Comparison of ENCODE assay signal across 8 mouse cellular contexts in the genomic region with DNA sequence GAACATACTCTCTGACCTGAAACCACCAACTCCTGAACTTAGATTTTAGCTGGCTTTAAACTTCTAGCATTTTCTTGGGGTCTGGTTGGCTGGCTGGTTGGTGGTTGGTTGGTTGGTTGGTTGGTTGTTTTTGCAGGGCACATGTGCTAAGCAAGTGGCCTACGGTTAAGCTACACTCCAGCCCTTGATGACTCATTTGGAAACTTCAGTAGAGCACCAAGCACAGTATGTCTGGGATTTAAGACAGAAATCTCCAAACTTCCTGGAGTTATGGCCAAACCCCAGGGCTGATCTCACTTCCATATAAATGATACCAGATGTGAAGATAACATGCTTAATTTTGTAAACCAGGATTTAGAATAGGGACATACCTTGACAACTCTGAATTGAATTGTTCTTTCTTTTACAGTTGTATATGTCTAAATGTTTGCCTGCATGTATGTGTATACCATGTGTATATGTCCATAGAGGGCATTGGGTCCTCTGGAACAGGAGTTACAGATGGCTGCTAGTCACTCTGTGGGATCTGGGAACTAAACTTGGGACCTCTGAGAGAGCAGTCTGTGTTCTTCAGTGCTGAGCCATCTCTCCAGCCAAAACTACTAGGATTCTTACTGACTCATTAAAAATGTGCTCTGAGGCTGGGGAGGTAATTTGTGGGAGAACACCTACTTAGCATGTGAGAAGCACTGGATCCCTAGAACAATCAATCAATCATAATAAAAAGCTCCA. TPM values are rescaled to one million over a fixed set of nuclear protein-coding genes. Genes with fewer than 3 reads are reported as not detected.
A peak's percentile ranks its signal among the peaks of the same experiment; 100 is the strongest.
DNase-seq lines count a peak whose midpoint lies in the region; ATAC-seq and TF ChIP-seq lines count a peak whose summit lies in the region.
"Not testable (repeated sequence)": the region's sequence is repeated elsewhere in the genome, so short reads cannot be mapped to it uniquely, and the experiment has no call there.

No protein-coding gene starts in this region.

- H3K9ac ChIP-seq in forebrain, embryonic 14.5 days (ENCODE audit: low read length); heart, embryonic 16.5 days (ENCODE audit: low read length); midbrain, embryonic 16.5 days (ENCODE audit: low read depth, low read length): not testable (repeated sequence)

- DNase-seq in 3T3-L1 (ENCODE audit: low read depth, low spot score) (peak; percentile 100), liver (peak; percentile 15)
- DNase-seq in brain, embryonic 14.5 days (ENCODE audit: low read depth), result peak; percentile 17
- peak; percentile 7 for DNase-seq in forebrain, embryonic 14.5 days (ENCODE audit: low spot score)
- peak; percentile 52 for DNase-seq in kidney, postnatal 10 days
- peak; percentile 40 for DNase-seq in splenic B cell, adult 2 months (ENCODE audit: low read depth, low spot score)

- not testable (repeated sequence) for H3K27ac ChIP-seq in forebrain, embryonic 14.5 days (ENCODE audit: low read depth, low read length); heart, embryonic 16.5 days (ENCODE audit: low read length); midbrain, embryonic 16.5 days (ENCODE audit: low read length)

- TF ChIP-seq CTCF in brain, embryonic 14.5 days (IDR thresholded peaks at IDR 0.05; ENCODE audit: borderline replicate concordance, extremely low read depth, insufficient read depth, insufficient read length), result not testable (repeated sequence)

- 74% methylated on average over 1 of the region's 1 CpGs for WGBS in forebrain, embryonic 14.5 days
- 68% methylated on average over 1 of the region's 1 CpGs for WGBS in heart, embryonic 16.5 days
- WGBS in midbrain, embryonic 16.5 days, result 74% methylated on average over 1 of the region's 1 CpGs

- not testable (repeated sequence) for H3K27me3 ChIP-seq in forebrain, embryonic 14.5 days (replicated peaks; ENCODE audit: control insufficient read depth, insufficient read depth, low read length); heart, embryonic 16.5 days (ENCODE audit: control insufficient read depth, insufficient read depth, low read length); midbrain, embryonic 16.5 days (ENCODE audit: control insufficient read depth, insufficient read depth, low read depth, low read length); splenic B cell, adult 2 months (ENCODE audit: control insufficient read depth, insufficient read depth, low read length, poor library complexity, severe bottlenecking)

- H3K9me3 ChIP-seq in forebrain, embryonic 14.5 days (replicated peaks; ENCODE audit: control insufficient read depth, low read length); heart, embryonic 16.5 days (replicated peaks; ENCODE audit: control insufficient read depth, low read length): not testable (repeated sequence)
- H3K9me3 ChIP-seq in midbrain, embryonic 16.5 days (replicated peaks; ENCODE audit: control insufficient read depth, low read length, poor library complexity, severe bottlenecking), result peaks cover 13% of the 10 kb centered on the region

- H3K4me2 ChIP-seq in forebrain, embryonic 14.5 days (ENCODE audit: low read length); heart, embryonic 16.5 days (ENCODE audit: low read depth, low read length); midbrain, embryonic 16.5 days (ENCODE audit: low read length): not testable (repeated sequence)

- H3K4me3 ChIP-seq in forebrain, embryonic 14.5 days (ENCODE audit: low read depth, low read length); heart, embryonic 16.5 days (ENCODE audit: low read length); midbrain, embryonic 16.5 days (ENCODE audit: low read depth, low read length): not testable (repeated sequence)

- not testable (repeated sequence) for TF ChIP-seq POLR2A in brain, embryonic 14.5 days (IDR thresholded peaks at IDR 0.05; ENCODE audit: borderline replicate concordance, extremely low read depth, insufficient read depth, insufficient read length, poor library complexity, severe bottlenecking)

- peak; percentile 29 for ATAC-seq in forebrain, embryonic 14.5 days
- peak; percentile 46; the same call in 1 of the 2 replicates for ATAC-seq in heart, embryonic 16.5 days (replicated peaks; ENCODE audit: extremely low read depth, insufficient read depth, low FRiP score)
- ATAC-seq in midbrain, embryonic 16.5 days, result peak; percentile 22; the same call in 1 of the 2 replicates

- H3K36me3 ChIP-seq in forebrain, embryonic 14.5 days (ENCODE audit: control insufficient read depth, insufficient read depth, low read length); heart, embryonic 16.5 days (ENCODE audit: control insufficient read depth, insufficient read depth); midbrain, embryonic 16.5 days (ENCODE audit: control insufficient read depth, insufficient read depth, low read length); splenic B cell, adult 2 months (ENCODE audit: control insufficient read depth, insufficient read depth, low read length, poor library complexity, severe bottlenecking): not testable (repeated sequence)

- not testable (repeated sequence) for H3K4me1 ChIP-seq in forebrain, embryonic 14.5 days (ENCODE audit: control insufficient read depth, insufficient read depth, low read length); heart, embryonic 16.5 days (ENCODE audit: control insufficient read depth, insufficient read depth, low read length); midbrain, embryonic 16.5 days (ENCODE audit: control insufficient read depth, insufficient read depth, low read length)

RNA-seq across cellular contexts. Expression of a gene that starts 39.4 kb away (rescaled TPM):
- polyA plus RNA-seq in brain, embryonic 14.5 days (2012; rRNA removed), result 25.5 and 32.2 TPM in 2 replicates
- 6.4 and 9.0 TPM in 2 replicates for polyA plus RNA-seq in forebrain, embryonic 14.5 days (2014; fragmentation: Nextera tagmentation; extraction: Ambion mirVana)
- 12.0 and 12.1 TPM in 2 replicates for polyA plus RNA-seq in heart, embryonic 16.5 days (2015; fragmentation: Nextera tagmentation; extraction: Ambion mirVana)
- 19.0 and 19.4 TPM in 2 replicates for polyA plus RNA-seq in midbrain, embryonic 16.5 days (2015; fragmentation: Nextera tagmentation; extraction: Ambion mirVana)

RNA-seq across cellular contexts. Expression of a gene that starts 48.4 kb away (rescaled TPM):
- polyA plus RNA-seq in brain, embryonic 14.5 days (2012; rRNA removed), result 84.5 and 87.3 TPM in 2 replicates
- polyA plus RNA-seq in forebrain, embryonic 14.5 days (2014; fragmentation: Nextera tagmentation; extraction: Ambion mirVana), result 36.7 and 40.4 TPM in 2 replicates
- 29.2 and 31.9 TPM in 2 replicates for polyA plus RNA-seq in heart, embryonic 16.5 days (2015; fragmentation: Nextera tagmentation; extraction: Ambion mirVana)
- polyA plus RNA-seq in midbrain, embryonic 16.5 days (2015; fragmentation: Nextera tagmentation; extraction: Ambion mirVana), result 54.2 and 57.9 TPM in 2 replicates

Comparison
In these comparisons a context has a peak if more than half of its experiments do, and no peak if none do; other contexts are left out.
1. DNase-seq: peak in every context shown above with its lines; median percentile 100 in 3T3-L1; 52 in kidney, postnatal 10 days; 40 in splenic B cell, adult 2 months; 17 in brain, embryonic 14.5 days; 15 in liver; 7 in forebrain, embryonic 14.5 days.